Mouse (Mus musculus): Measurements from ENCODE around the gene Slc6a20b.

The Slc6a20b gene

DNA sequence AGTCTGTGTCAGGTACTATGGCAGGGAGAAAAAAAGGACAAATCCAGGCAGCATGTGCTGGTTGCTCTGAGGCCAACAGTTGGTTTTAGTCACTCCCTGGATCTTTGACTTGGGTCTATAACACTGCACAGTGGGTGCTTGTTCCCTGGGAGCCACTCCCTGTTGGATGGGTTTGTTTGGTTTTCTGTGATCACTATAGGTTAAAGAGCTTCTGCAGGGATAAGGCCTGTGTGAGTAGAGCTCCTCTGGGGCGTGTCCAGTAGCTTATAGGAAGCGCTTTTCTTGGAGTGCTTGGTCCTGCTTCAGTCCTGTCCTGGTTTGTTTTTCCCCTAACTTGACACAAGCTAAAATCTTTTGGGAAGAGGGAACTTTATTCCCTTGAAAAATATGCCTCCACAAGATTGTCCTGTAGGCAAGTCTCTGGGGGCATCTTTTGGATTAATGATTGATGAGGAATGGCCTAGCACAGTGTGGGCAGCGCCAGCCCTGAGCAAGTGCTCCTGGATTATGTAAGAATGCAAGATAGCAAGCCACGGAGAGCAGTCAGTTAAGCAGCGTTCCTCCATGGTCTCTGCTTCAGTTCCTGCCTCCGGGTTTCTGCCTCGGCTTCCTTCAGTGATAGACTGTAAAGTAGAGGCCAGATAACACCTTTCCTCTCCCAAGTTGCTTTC lies 43.0 kb downstream of the Slc6a20b start:
- no peak for DNase-seq (ENCODE audit: low read depth, low spot score)

DNA sequence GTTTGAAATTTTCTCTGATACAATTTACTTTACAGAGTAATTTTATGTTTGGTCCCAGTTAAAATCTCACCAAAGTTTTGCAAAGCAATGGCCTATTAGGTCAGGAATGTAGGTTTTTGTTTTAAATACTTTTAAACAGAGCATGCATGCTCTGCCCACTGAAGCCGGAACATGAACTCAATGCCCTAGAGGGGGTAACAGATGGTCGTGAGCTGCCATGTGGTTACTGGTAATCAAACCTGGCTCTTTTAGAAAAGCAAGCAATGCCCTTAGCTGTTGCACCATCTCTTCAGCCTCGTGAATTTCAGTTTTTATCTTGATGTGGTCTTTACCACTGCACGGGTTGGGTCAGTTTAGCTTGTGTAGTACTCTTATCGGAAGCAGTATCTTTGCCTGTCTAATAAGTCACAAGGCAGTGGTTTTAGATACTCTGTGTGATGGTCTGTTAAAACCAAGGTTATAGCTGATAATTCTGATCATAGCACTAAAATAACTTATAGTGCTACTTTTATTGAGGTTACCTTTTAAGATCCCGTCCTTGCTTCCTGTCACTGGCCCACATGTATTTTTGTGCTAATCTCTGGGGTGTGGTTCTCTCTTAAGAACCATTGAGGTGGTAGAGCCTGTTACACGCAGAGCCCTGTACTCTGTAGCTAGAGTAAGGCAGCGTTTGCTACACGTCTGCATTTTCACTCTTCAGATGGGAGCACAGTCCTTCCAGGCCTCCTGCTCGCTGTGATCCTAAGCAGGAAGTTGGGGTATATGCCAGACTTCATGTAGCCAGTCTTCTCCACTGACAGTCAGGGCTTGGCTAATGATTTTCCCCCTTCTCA lies 54.8 kb downstream of the Slc6a20b start:
- no peak for DNase-seq (ENCODE audit: low read depth, low spot score)

DNA sequence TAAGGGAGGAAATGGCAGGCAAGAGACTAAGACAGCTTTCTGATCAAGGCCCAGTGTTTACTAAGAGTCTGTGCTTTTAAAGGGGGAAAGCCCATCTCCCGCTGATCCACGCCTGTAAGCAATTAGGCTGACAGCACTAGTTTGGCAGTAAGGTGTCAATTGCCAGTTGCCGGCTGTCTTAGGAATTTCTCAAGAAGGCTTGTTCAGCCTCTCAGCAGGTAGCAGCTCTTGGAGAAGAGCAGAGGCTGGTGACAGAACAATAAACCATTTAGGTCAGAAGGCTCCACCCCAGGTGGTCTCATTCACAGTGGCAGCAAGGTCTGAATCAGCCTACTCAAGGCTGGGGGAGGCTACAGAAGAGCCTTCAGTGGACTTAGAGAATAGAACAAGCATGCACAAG lies 77.8 kb downstream of the Slc6a20b start:
- no peak for DNase-seq (ENCODE audit: low read depth, low spot score)

All from skeletal muscle tissue, adult 2 months (tissue).